Mouse (Mus musculus): ENCODE measurements at regions not wholly inside any gene's neighbourhood (a gene's known extent, or its start where the extent isn't known, plus 50 kb on each side); places are given as distances from the start of the nearest gene placed in this dataset.
A peak's percentile ranks its signal among the peaks of the same experiment; 100 is the strongest.

GRCm38 (mm10) chr12:9438575-9439161 lies 131.2 kb upstream of the Osr1 start:
- DNase-seq = peak; percentile 2

DNA sequence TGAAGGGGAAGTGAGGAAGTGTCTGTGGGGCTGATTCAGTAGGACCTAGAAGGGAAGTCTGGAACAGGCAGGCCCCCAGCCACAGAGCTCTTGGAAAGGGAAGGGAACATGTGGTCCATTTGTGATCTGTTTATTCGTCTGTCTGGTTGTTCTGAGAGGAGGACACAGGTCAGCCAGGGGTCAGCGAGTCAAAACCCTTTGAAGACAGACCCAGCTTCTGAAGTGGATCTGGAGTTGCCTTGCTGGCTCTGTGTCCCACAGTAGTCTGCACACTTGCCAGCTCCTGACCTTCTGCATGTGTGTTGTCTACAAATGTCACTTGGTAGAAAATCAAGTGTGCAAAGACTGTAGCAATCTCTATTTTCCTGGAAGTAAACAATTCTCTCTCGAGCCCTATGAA lies 119.3 kb upstream of the Osr1 start:
- peak; percentile 10 for DNase-seq

DNA sequence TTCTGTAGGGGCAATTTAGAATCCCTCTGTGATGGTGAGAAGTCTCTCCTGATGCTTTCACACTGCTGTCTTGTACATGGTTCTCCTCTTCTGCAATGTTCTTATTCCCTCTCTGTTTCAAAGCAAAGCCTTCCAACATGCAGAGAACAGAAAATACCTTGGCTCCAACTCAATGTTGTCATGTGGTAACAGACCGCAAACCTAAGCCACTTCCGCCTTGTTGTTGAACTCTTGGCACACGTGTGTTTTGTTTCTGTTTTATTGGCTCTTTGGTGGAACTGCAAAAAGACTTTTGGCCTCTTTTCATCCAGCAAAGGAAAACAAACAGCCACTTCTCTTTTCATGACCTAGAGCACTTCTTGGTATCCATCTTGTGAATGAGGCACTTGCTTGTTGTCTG lies 109.7 kb upstream of the Osr1 start:
- peak; percentile 17 for DNase-seq

- DNase-seq = no peak
Observed at GRCm38 (mm10) chr12:9469655-9470470, 100.1 kb upstream of the Osr1 start.

- DNase-seq = peak; percentile 15
Observed at GRCm38 (mm10) chr12:9475836-9476235, 94.1 kb upstream of the Osr1 start.

- peak; percentile 34 for DNase-seq
Observed at GRCm38 (mm10) chr12:9478201-9478600, 91.7 kb upstream of the Osr1 start.

DNA sequence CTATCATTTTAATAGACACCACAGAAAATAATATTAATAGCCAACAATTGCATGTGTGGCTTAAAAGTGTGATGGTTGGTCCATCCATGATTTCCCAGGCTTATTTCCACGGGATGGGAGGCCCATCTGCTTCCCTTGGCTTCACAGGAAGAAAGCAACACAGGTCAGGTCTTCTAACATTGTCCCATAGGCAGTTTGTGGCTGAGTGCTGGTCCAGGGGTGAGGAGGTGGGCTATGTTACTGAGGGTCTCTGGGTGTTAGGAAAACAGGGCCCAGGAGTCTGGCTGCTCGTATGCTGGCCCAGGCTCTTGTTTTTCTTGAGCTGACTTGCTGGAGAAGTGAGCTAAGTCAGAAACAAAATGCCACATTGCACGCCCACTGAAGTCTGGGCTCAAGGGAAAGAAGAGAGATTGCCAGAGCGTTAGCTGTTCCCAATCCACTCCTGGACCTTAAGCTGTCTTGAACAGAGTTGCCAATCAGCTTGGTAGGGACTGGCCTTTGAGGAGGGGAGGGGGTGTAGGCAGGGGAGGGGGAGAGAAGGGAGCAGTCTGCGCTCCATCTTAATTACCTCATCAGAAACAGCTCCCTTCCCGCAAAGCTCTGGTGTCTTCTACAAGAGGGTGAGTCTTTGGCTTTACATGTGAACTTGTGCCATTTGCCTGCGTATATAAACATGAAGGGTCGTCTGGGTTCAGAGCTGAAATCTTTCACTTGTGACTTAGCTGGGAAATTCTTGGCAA lies 82.1 kb upstream of the Osr1 start:
- no peak for DNase-seq

GRCm38 (mm10) chr12:9513926-9514325 lies 56.0 kb upstream of the Osr1 start:
- DNase-seq = no peak

GRCm38 (mm10) chr12:9518782-9519181 lies 51.1 kb upstream of the Osr1 start:
- no peak for DNase-seq

- DNase-seq = peak; percentile 50
Observed at GRCm38 (mm10) chr12:9519346-9519745, 50.6 kb upstream of the Osr1 start.
